Mouse (Mus musculus) liver, embryonic 14.5 days (tissue): ENCODE measurements around the gene Midn.

Experiments
- CTCF ChIP-seq: IDR thresholded peaks from 2 replicates; pipeline ENCODE4 v1.5.1; 2016; ENCODE audit warnings: antibody characterized with exemption, low read depth, control low read depth
- EP300 ChIP-seq: IDR thresholded peaks from 2 replicates; pipeline ENCODE4 v1.6.1; 2016; ENCODE audit warnings: antibody characterized with exemption, low read depth

DNA sequence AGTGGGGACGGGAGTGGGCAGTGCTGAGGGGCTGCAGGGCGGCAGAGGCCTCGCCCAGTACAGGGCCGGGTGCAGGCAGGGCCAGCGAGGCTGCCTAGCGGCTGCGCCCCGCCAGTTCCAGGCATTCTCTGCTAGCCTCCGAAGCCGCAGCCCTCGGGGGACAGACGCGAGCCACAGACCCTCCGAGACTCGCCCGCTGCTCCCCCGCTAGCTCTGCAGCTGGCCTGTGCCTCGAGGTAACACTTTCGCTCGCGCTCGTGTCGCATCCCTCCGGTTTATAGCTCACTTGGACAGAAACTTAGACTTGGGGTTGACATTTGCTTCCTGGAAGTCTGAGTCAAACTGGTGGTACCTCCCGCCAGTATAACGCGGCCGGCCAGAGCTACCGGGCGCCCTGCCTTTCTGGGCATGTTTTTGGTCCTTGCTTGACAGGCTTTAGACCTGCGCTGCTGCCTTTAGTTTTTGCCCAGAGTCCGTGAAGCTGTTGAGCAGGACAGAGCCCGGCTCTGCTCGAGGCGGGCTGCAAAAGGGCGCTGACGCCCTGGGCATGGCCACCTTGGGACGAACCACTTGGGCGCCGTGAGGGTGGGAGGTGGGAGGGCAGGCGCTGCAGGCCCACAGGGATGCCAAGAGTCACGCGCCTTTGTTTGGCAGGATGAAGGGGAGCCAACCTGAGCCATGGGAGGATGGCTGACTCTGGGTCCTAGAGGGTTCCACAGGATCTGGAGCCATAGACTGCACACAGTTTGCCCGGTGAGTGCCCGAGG is 23.9 kb downstream of the Midn start:
- TF ChIP-seq CTCF (no peak), EP300 (no peak)
